Mouse (Mus musculus) gastrocnemius, postnatal 36 days (tissue): ENCODE measurements at regions not wholly inside any gene's neighbourhood (a gene's known extent, or its start where the extent isn't known, plus 50 kb on each side); places are given as distances from the start of the nearest gene placed in this dataset.
"Not testable (repeated sequence)": the region's sequence is repeated elsewhere in the genome, so short reads cannot be mapped to it uniquely, and the experiment has no call there.

Experiments
- DNase-seq, 2 experiments: peaks; one replicate each; pipeline ENCODE4 v3.0.0; 2022
- intact Hi-C: fragments of 180-260 bp; cut with DNase I; formaldehyde crosslinking; loops from one replicate; pipeline ENCODE4 v1.15.1; 2025

GRCm38 (mm10) chr1:160843671-160844070, 50.7 kb upstream of the Rabgap1l start:
- no peak for DNase-seq
- intact Hi-C loops: no loop called here

- DNase-seq, intact Hi-C loops: not testable (repeated sequence)
Observed at GRCm38 (mm10) chr1:160844709-160845108, 51.7 kb upstream of the Rabgap1l start.

DNA sequence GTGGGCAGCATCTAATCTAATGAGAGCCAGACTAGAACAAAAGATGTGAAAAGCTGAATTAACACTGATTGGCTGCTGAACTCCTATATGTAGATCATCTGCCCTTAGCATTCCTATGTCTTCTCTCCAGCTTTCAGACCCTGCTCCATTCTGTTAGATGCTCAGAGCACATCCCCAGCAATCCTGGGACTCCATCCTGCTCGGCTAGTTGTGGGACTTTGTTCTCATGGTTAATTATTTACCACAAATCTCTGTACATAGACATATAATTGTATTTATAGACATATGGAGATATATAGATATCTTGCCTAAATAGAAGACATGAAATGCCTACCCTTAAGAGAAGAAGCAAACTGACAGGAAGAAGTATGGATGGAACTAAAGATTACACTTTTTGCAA, 55.5 kb upstream of the Rc3h1 start:
- no peak for DNase-seq
- intact Hi-C loops: no loop called here

DNA sequence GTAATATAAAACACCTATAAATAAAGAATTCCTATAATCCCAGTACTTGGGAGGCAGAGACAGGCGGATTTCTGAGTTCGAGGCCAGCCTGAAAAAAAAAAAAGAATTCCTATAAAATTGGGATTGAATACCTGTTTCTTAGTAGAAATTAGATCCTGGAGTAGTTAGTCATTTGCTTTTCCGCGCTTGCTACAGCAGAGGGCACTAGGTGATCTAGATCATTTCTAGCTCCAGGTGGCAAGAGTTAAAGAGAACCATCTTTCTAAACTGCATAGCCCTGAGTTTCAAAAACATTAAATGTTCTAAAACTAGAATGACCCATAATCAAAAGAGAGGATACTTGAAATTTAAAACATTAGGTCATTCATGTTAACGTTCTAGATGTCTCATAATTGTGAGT, 51.8 kb upstream of the Rc3h1 start:
- intact Hi-C loops: no loop called here
- no peak for DNase-seq

- intact Hi-C loops: loop anchor here (5.0 kb wide), 2 partner anchors 82 to 98 kb away; no protein-coding TSS in a partner anchor
- DNase-seq: no peak
Observed at GRCm38 (mm10) chr1:160855411-160855810, 50.8 kb upstream of the Rc3h1 start.

DNA sequence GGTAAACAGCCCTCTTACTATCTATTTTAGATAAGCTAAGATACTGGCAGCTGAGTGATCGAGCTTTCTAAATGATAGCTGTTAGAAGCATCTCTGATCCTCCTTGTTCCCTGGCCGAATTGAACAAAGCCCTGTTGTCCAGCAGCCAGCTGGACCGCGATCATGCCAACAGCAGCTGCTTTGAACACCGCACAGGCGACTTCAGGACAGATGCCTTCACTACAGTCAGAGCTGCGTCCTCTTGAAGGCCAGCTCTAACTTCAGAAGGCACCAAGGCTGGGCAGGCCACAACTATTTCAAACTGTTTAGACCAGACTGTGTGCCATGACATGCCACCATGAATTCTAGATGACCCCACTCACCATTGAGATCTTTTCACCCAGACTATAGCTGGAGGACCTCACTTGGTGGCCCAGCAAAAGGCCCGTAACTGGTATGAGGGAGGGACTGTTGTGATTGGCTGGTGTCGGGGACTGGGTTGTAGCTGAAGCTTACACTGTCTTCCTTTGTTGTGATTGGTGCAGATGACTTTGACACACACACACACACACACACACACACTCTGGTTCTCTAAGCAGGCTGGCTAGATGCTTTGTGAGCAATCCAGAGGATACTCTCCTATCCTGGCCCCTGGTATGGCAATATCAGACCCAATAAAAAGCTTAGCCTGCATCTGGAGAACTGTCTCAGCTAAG, 50.1 kb upstream of the Rc3h1 start:
- no peak for DNase-seq
- intact Hi-C loops: loop anchor here (5.0 kb wide), 2 partner anchors 81 to 99 kb away; no protein-coding TSS in a partner anchor
